Mouse (Mus musculus): Measurements from ENCODE around the gene Adat2.

The Adat2 gene

GRCm38 (mm10) chr10:13552646-13553497 lies at the start of gene Adat2, which contains the start of gene Pex3:
Gene Adat2, plus strand, starts transcription at chr10:13552894.
Gene Pex3, minus strand, starts transcription at chr10:13553142.
- peak; percentile 67 for DNase-seq (ENCODE audit: low read depth, low spot score)

- DNase-seq (ENCODE audit: low read depth, low spot score): no peak
These were observed 30.8 kb upstream of the Adat2 start for GRCm38 (mm10) chr10:13521857-13522256.

GRCm38 (mm10) chr10:13528155-13528554 lies 24.5 kb upstream of the Adat2 start:
- no peak for DNase-seq (ENCODE audit: low read depth, low spot score)

- DNase-seq (ENCODE audit: low read depth, low spot score): no peak
These were observed 17.9 kb upstream of the Adat2 start for GRCm38 (mm10) chr10:13534751-13535150.

- no peak for DNase-seq (ENCODE audit: low read depth, low spot score)
These were observed 16.0 kb upstream of the Adat2 start for GRCm38 (mm10) chr10:13536706-13537105.

GRCm38 (mm10) chr10:13539769-13540333 lies 12.8 kb upstream of the Adat2 start:
- no peak for DNase-seq (ENCODE audit: low read depth, low spot score)

GRCm38 (mm10) chr10:13541721-13542120 lies 11.0 kb upstream of the Adat2 start:
- DNase-seq (ENCODE audit: low read depth, low spot score): no peak

GRCm38 (mm10) chr10:13553498-13553985 lies 848 bp downstream of the Adat2 start:
- DNase-seq (ENCODE audit: low read depth, low spot score): no peak

GRCm38 (mm10) chr10:13554316-13554715 lies 1.6 kb downstream of the Adat2 start:
- DNase-seq (ENCODE audit: low read depth, low spot score): no peak

GRCm38 (mm10) chr10:13560014-13560674 lies 7.5 kb downstream of the Adat2 start:
- DNase-seq (ENCODE audit: low read depth, low spot score): no peak

- no peak for DNase-seq (ENCODE audit: low read depth, low spot score)
These were observed 11.8 kb downstream of the Adat2 start for GRCm38 (mm10) chr10:13564364-13565079.

- DNase-seq (ENCODE audit: low read depth, low spot score): no peak
These were observed 12.4 kb downstream of the Adat2 start for GRCm38 (mm10) chr10:13565080-13565448.

GRCm38 (mm10) chr10:13566393-13566792 lies 13.7 kb downstream of the Adat2 start:
- DNase-seq (ENCODE audit: low read depth, low spot score): no peak

GRCm38 (mm10) chr10:13569818-13570217 lies 17.1 kb downstream of the Adat2 start:
- DNase-seq (ENCODE audit: low read depth, low spot score): no peak

GRCm38 (mm10) chr10:13570697-13571538 lies 18.2 kb downstream of the Adat2 start:
- no peak for DNase-seq (ENCODE audit: low read depth, low spot score)

- no peak for DNase-seq (ENCODE audit: low read depth, low spot score)
These were observed 19.3 kb downstream of the Adat2 start for GRCm38 (mm10) chr10:13572003-13572402.

- no peak for DNase-seq (ENCODE audit: low read depth, low spot score)
These were observed 19.7 kb downstream of the Adat2 start for GRCm38 (mm10) chr10:13572410-13572809.

- no peak for DNase-seq (ENCODE audit: low read depth, low spot score)
These were observed 24.4 kb downstream of the Adat2 start for GRCm38 (mm10) chr10:13577123-13577522.

- DNase-seq (ENCODE audit: low read depth, low spot score): no peak
These were observed 35.2 kb downstream of the Adat2 start for GRCm38 (mm10) chr10:13587914-13588313.

GRCm38 (mm10) chr10:13592196-13592595 lies 39.5 kb downstream of the Adat2 start:
- DNase-seq (ENCODE audit: low read depth, low spot score): no peak

GRCm38 (mm10) chr10:13593529-13593928 lies 40.8 kb downstream of the Adat2 start:
- peak; percentile 37 for DNase-seq (ENCODE audit: low read depth, low spot score)

All from brain, embryonic 18.5 days (tissue).